ENCODE assay signal across 10 mouse cellular contexts in the genomic region with DNA sequence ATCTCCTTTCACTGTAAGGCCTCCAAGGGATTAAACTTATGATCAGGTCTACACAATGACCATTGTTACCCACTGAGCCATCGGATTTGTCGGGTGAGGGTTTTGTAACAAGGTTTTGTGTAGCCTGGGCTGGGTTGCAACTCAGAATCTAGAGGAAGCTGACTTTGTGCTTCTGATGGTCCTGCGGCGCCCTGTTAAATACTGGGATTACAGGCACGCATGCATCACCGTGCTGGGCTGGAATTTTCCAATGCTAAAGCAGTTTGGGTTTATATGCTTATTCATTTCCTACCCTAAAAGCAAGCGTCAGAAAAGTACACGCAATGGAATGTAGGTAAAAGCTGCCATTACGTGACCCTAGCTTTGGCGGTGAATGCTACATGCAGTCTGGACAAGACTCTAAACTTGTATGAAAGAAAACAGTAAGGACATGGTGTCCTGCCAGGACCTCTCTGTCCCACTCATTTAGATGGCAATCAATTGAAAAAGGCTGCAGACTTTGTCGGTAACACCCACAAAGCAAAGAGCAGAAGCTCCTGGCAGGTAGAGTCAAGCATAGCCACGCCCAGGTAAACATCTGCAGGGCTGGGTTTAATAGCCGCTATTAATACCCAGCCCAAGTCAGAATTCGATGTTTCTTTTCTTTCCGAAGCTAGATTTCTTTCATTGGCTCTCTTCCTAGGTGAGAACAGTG. TPM values are rescaled to one million over a fixed set of nuclear protein-coding genes. Genes with fewer than 3 reads are reported as not detected.
DNase-seq lines count a peak whose midpoint lies in the region; ATAC-seq and TF ChIP-seq lines count a peak whose summit lies in the region.
"Had no signal": no experiment of that assay in that cellular context is flagged by ENCODE, and none has a peak within 500 bp of the region (broad histone marks: within the 10 kb centered on the region; RNA-seq: fewer than 3 reads in every experiment).

No protein-coding gene starts in this region.

- TF ChIP-seq CTCF in heart, postnatal 0 days (IDR thresholded peaks at IDR 0.05; ENCODE audit: low read depth), result no peak
- TF ChIP-seq CTCF in midbrain, postnatal 0 days (IDR thresholded peaks at IDR 0.05), result no peak

- WGBS in heart, postnatal 0 days, result 55% methylated on average over 15 of the region's 15 CpGs
- 23% methylated on average over 15 of the region's 15 CpGs for WGBS in embryonic facial prominence, embryonic 13.5 days
- 23% methylated on average over 15 of the region's 15 CpGs for WGBS in hindbrain, embryonic 15.5 days
- 12% methylated on average over 15 of the region's 15 CpGs for WGBS in midbrain, postnatal 0 days

- no peaks in the 10 kb centered on the region for H3K36me3 ChIP-seq in heart, postnatal 0 days (replicated peaks; ENCODE audit: control insufficient read depth, insufficient read depth, low read length)
- H3K36me3 ChIP-seq in embryonic facial prominence, embryonic 13.5 days, result no peaks in the 10 kb centered on the region
- H3K36me3 ChIP-seq in hindbrain, embryonic 15.5 days, result no peaks in the 10 kb centered on the region
- no peaks in the 10 kb centered on the region for H3K36me3 ChIP-seq in midbrain, postnatal 0 days (ENCODE audit: insufficient read depth, low read length)
- H3K36me3 ChIP-seq: liver, embryonic 15.5 days had no signal

- no peak for ATAC-seq in heart, postnatal 0 days (ENCODE audit: insufficient read depth, low read depth)
- no peak for ATAC-seq in embryonic facial prominence, embryonic 13.5 days (ENCODE audit: insufficient number of reproducible peaks, insufficient read depth, low FRiP score, low TSS enrichment, low read depth)
- no peak for ATAC-seq in hindbrain, embryonic 15.5 days (ENCODE audit: low FRiP score, low read depth)
- ATAC-seq in midbrain, postnatal 0 days (ENCODE audit: low FRiP score), result 0 out of 2 replicates have a peak, but pooled peaks have one; percentile 53
- ATAC-seq in erythroid progenitor cell, adult 5-6 weeks (replicated peaks; ENCODE audit: low FRiP score, poor library complexity, severe bottlenecking), result no peak

- no peak for DNase-seq in heart, postnatal 0 days (ENCODE audit: low spot score)
- no peak for DNase-seq in heart, postnatal 14 days
- DNase-seq in midbrain, postnatal 0 days (ENCODE audit: low spot score), result peak; percentile 23
- no peak for DNase-seq in retina, embryonic 14.5 days (ENCODE audit: low spot score)
- DNase-seq in frontal cortex, postnatal 36 days (ENCODE audit: low spot score in 2 of 2), result no peak
- DNase-seq: adrenal gland, postnatal 14 days had no signal

- H3K9ac ChIP-seq in heart, postnatal 0 days (replicated peaks; ENCODE audit: low read depth, low read length), result no peak overlapping the region
- no peak overlapping the region for H3K9ac ChIP-seq in embryonic facial prominence, embryonic 13.5 days
- H3K9ac ChIP-seq in hindbrain, embryonic 15.5 days, result peak overlapping the region; percentile 25; the same call in 1 of the 2 replicates
- no peak overlapping the region for H3K9ac ChIP-seq in midbrain, postnatal 0 days (replicated peaks; ENCODE audit: low read length, poor library complexity, severe bottlenecking)
- H3K9ac ChIP-seq: liver, embryonic 15.5 days had no signal

- H3K4me3 ChIP-seq in heart, postnatal 0 days (ENCODE audit: low read depth, low read length), result no peak overlapping the region
- H3K4me3 ChIP-seq in embryonic facial prominence, embryonic 13.5 days, result peak overlapping the region; percentile 19
- peak overlapping the region; percentile 22 for H3K4me3 ChIP-seq in hindbrain, embryonic 15.5 days
- peak overlapping the region; percentile 24 for H3K4me3 ChIP-seq in midbrain, postnatal 0 days (ENCODE audit: low read depth, low read length)
- H3K4me3 ChIP-seq: liver, embryonic 15.5 days had no signal

- H3K27ac ChIP-seq in heart, postnatal 0 days (ENCODE audit: low read depth), result no peak overlapping the region
- H3K27ac ChIP-seq in embryonic facial prominence, embryonic 13.5 days, result no peak overlapping the region
- H3K27ac ChIP-seq in hindbrain, embryonic 15.5 days (replicated peaks), result no peak overlapping the region
- H3K27ac ChIP-seq in midbrain, postnatal 0 days (ENCODE audit: low read depth, low read length), result no peak overlapping the region
- H3K27ac ChIP-seq: liver, embryonic 15.5 days had no signal

- TF ChIP-seq EP300 in heart, postnatal 0 days (IDR thresholded peaks at IDR 0.05; ENCODE audit: low read depth), result no peak

- peak overlapping the region; percentile 47 for H3K4me2 ChIP-seq in heart, postnatal 0 days (ENCODE audit: low read depth, low read length)
- H3K4me2 ChIP-seq in embryonic facial prominence, embryonic 13.5 days, result peak overlapping the region; percentile 46
- H3K4me2 ChIP-seq in hindbrain, embryonic 15.5 days, result peak overlapping the region; percentile 53
- H3K4me2 ChIP-seq in midbrain, postnatal 0 days (ENCODE audit: low read depth, low read length, poor library complexity, severe bottlenecking), result peak overlapping the region; percentile 46
- H3K4me2 ChIP-seq: liver, embryonic 15.5 days had no signal

- H3K27me3 ChIP-seq in heart, postnatal 0 days (ENCODE audit: control insufficient read depth, insufficient read depth, low read length), result no peaks in the 10 kb centered on the region
- H3K27me3 ChIP-seq in embryonic facial prominence, embryonic 13.5 days, result peaks cover 45% of the 10 kb centered on the region
- H3K27me3 ChIP-seq in hindbrain, embryonic 15.5 days, result peaks cover 3% of the 10 kb centered on the region; the same call in 1 of the 2 replicates
- H3K27me3 ChIP-seq in midbrain, postnatal 0 days (ENCODE audit: insufficient read depth, low read length), result no peaks in the 10 kb centered on the region

- peaks cover 6% of the 10 kb centered on the region; the same call in 1 of the 2 replicates for H3K4me1 ChIP-seq in heart, postnatal 0 days (ENCODE audit: control insufficient read depth, insufficient read depth)
- H3K4me1 ChIP-seq in embryonic facial prominence, embryonic 13.5 days, result peaks cover 16% of the 10 kb centered on the region
- peaks cover 9% of the 10 kb centered on the region for H3K4me1 ChIP-seq in hindbrain, embryonic 15.5 days (replicated peaks)
- 0 out of 2 replicates have a peak, but pooled peaks cover 2% of the 10 kb centered on the region for H3K4me1 ChIP-seq in midbrain, postnatal 0 days (ENCODE audit: insufficient read depth, low read length)
- H3K4me1 ChIP-seq: liver, embryonic 15.5 days had no signal

- no peaks in the 10 kb centered on the region for H3K9me3 ChIP-seq in heart, postnatal 0 days (replicated peaks; ENCODE audit: control insufficient read depth, low read length)
- no peaks in the 10 kb centered on the region for H3K9me3 ChIP-seq in embryonic facial prominence, embryonic 13.5 days
- no peaks in the 10 kb centered on the region for H3K9me3 ChIP-seq in hindbrain, embryonic 15.5 days
- no peaks in the 10 kb centered on the region for H3K9me3 ChIP-seq in midbrain, postnatal 0 days (ENCODE audit: low read length)
- H3K9me3 ChIP-seq: liver, embryonic 15.5 days had no signal

- intact Hi-C loops in heart, postnatal 14 days (cut with DNase I), result loop anchor here (10.0 kb wide), 1 partner anchor 875 kb away; no protein-coding TSS in a partner anchor

RNA-seq across cellular contexts. Expression of gene Scrg1, which starts 45.8 kb away (rescaled TPM):
- total RNA-seq in heart, postnatal 0 days (2014; rRNA removed; ENCODE audit: low replicate concordance), result not detected in 2 replicates
- polyA plus RNA-seq in heart, postnatal 0 days (2015; fragmentation: Nextera tagmentation; extraction: Ambion mirVana), result 0.40 and 0.47 TPM in 2 replicates
- under 1 TPM in 1 of 2 experiments, not detected in 1; 0.43 TPM for total RNA-seq in heart, postnatal 14 days (2021)
- polyA plus RNA-seq in embryonic facial prominence, embryonic 13.5 days (2015; fragmentation: Nextera tagmentation; extraction: Ambion mirVana), result 5.5 and 6.1 TPM in 2 replicates
- 8.4 and 10.8 TPM in 2 replicates for polyA plus RNA-seq in hindbrain, embryonic 15.5 days (2015; fragmentation: Nextera tagmentation; extraction: Ambion mirVana)
- total RNA-seq in midbrain, postnatal 0 days (2014; rRNA removed), result 11.2 and 16.3 TPM in 2 replicates
- 35.2 and 37.7 TPM in 2 replicates for polyA plus RNA-seq in midbrain, postnatal 0 days (2015; fragmentation: Nextera tagmentation; extraction: Ambion mirVana)
- total RNA-seq in erythroid progenitor cell, adult 5-6 weeks (2015; ENCODE audit: low replicate concordance), result not detected in 2 replicates
- total RNA-seq in erythroid progenitor cell, adult 5-6 weeks (2017; ENCODE audit: low replicate concordance), result 3.5 TPM in 1 of 2 replicates, not detected in the other
